Mouse (Mus musculus) limb, embryonic 14.5 days (tissue): Measurements from ENCODE around the gene Poc1a. TPM values are rescaled to one million over a fixed set of nuclear protein-coding genes. Genes with fewer than 3 reads are reported as not detected.
A peak's percentile ranks its signal among the peaks of the same experiment; 100 is the strongest.

Experiments used
- ATAC-seq: fragments of 200-750 bp; cut with Nextera tagmentation; 2 replicates; pipeline ENCODE4 v1.8.0; 2017; ENCODE audit warnings: low read depth, moderate number of reproducible peaks, moderate TSS enrichment; ENCODE audit not compliant: low FRiP score
- DNase-seq: peaks from one replicate; pipeline ENCODE4 v3.0.0-alpha.2; 2015; ENCODE audit warnings: low spot score
- H3K27ac ChIP-seq: fragments of 300-500 bp; sonication (generic); replicated peaks from 2 replicates; pipeline ENCODE4 v1.5.1; 2014; ENCODE audit warnings: low read depth, mild to moderate bottlenecking, low read length, moderate library complexity, mixed read lengths
- H3K27me3 ChIP-seq: fragments of 300-500 bp; sonication (generic); 2 replicates; pipeline ENCODE4 v1.6.1; 2014; ENCODE audit warnings: low read length, mixed read lengths; ENCODE audit not compliant: control insufficient read depth, insufficient read depth
- H3K36me3 ChIP-seq: fragments of 300-500 bp; sonication (generic); 2 replicates; pipeline ENCODE4 v1.6.1; 2014; ENCODE audit warnings: mild to moderate bottlenecking, low read length, moderate library complexity, mixed read lengths; ENCODE audit not compliant: control insufficient read depth, insufficient read depth
- H3K4me1 ChIP-seq: fragments of 300-500 bp; sonication (generic); 2 replicates; pipeline ENCODE4 v1.6.1; 2014; ENCODE audit warnings: antibody characterized with exemption, low read length, mixed read lengths; ENCODE audit not compliant: control insufficient read depth, insufficient read depth
- H3K4me2 ChIP-seq: fragments of 300-500 bp; sonication (generic); replicated peaks from 2 replicates; pipeline ENCODE4 v1.6.1; 2014; ENCODE audit warnings: low read depth, mild to moderate bottlenecking, low read length, moderate library complexity; ENCODE audit not compliant: severe bottlenecking
- H3K4me3 ChIP-seq: fragments of 300-500 bp; sonication (generic); replicated peaks from 2 replicates; pipeline ENCODE4 v1.5.1; 2014; ENCODE audit warnings: low read length
- H3K9ac ChIP-seq: fragments of 300-500 bp; sonication (generic); 2 replicates; pipeline ENCODE4 v1.6.1; 2014; ENCODE audit warnings: mild to moderate bottlenecking, low read depth, low read length, moderate library complexity; ENCODE audit not compliant: severe bottlenecking
- H3K9me3 ChIP-seq: fragments of 300-500 bp; sonication (generic); 2 replicates; pipeline ENCODE4 v1.6.1; 2016; ENCODE audit warnings: low read length; ENCODE audit not compliant: control insufficient read depth
- POLR2A ChIP-seq: fragments of 200-500 bp; IDR thresholded peaks from 2 replicates; pipeline ENCODE4 v1.8.0; 2012; ENCODE audit warnings: inconsistent platforms, mild to moderate bottlenecking, moderate library complexity, borderline replicate concordance; ENCODE audit not compliant: insufficient read depth, insufficient read length; ENCODE audit errors: extremely low read depth
- WGBS: fragments of 180-500 bp; shearing (Covaris S2); extraction: QIAGEN DNeasy Blood & Tissue Kit; methylation state at CpG from one replicate; pipeline ENCODE4 v1.1.7; 2014; 5-methylcytosine and 5-hydroxymethylcytosine counted together
- polyA plus RNA-seq, 2 experiments: library from polyadenylated mRNA; depleted of rRNA in 1 of 2; stranded (reverse) in 1 of 2; unstranded in 1 of 2; fragments of >200 nt; fragmentation: Nextera tagmentation in 1 of 2; extraction: Ambion mirVana in 1 of 2; gene quantifications; 2 replicates each; pipeline versions ENCODE4 v1.2.1 to v1.2.3; 2012 to 2014

Poc1a gene
- polyA plus RNA-seq, 2 experiments = 20.1 to 20.2 TPM

DNA sequence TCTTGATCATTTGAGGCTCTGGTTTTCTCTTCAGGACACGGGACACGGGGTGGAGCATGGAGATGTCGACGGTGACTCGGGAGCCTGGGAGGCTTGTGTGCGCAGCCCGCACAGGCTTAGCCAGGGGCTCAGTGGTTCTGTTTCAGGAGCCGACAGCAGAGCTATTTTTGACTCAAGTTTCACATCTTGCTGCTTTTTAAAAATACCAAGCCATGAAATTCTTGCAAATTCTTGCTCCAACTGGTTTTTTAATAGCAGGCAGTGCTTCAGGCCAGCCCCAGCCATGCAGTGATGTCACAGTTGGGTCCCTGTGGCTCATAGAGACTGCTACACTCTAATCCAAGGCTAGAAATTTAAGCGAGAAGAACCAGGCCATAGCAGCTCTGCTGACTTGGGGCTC is 56.8 kb downstream of the Poc1a start:
- Histone ChIP-seq H3K36me3 (no peaks in the 10 kb centered on the region), H3K27ac (peak overlapping the region; percentile 93), H3K4me2 (no peak overlapping the region), H3K4me3 (no peak overlapping the region), H3K9ac (peak overlapping the region; percentile 34; the same call in 1 of the 2 replicates), H3K27me3 (no peaks in the 10 kb centered on the region), H3K4me1 (peaks cover 58% of the 10 kb centered on the region), H3K9me3 (no peaks in the 10 kb centered on the region)
- DNase-seq (peak; percentile 74), ATAC-seq (peak; percentile 64)
- TF ChIP-seq POLR2A = no peak
- 22% methylated on average over 9 of the region's 9 CpGs for WGBS

DNA sequence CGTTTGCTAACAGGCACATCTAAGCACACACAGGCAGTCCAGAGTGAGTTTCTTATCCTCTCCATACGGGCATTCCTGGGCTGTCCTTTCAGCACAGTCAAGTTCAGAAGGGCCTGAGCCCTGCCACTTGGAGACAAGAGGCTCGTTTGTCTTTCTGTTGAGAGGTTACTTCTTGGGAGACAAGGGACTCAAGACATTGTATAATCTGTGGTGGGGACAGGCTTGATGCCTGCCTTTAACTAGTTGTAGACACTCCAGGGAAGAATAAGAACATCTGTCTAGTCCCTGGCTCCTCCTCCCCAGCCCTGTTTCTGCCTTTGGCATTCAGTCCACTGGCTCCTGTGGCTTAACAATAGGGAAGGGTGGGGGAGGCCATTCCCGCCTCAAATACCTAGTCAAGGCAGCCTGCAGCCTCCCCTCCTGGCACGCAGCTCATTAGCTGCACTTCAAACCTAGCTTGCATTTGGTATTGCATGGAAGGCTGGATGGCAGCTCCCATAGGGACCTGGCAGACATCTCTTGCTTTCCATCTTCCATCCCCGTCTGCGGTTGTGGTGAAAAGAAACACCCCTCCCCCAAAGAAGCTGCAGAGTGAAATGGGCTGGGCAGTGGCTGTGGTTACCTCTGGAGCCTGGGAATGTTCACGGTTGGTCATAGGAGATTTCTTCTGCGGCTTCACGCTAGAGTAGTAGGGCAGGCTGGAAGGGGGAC is 57.8 kb downstream of the Poc1a start:
- Histone ChIP-seq H3K9ac (peak overlapping the region; percentile 31), H3K36me3 (no peaks in the 10 kb centered on the region), H3K9me3 (no peaks in the 10 kb centered on the region), H3K27me3 (no peaks in the 10 kb centered on the region), H3K4me3 (no peak overlapping the region), H3K27ac (peak overlapping the region; percentile 93), H3K4me1 (peaks cover 58% of the 10 kb centered on the region), H3K4me2 (0 out of 2 replicates have a peak overlapping the region, but pooled peaks have one; percentile 2)
- no peak for TF ChIP-seq POLR2A
- peak; percentile 62 for DNase-seq
- 12% methylated on average over 10 of the region's 10 CpGs for WGBS
- ATAC-seq = peak; percentile 24

DNA sequence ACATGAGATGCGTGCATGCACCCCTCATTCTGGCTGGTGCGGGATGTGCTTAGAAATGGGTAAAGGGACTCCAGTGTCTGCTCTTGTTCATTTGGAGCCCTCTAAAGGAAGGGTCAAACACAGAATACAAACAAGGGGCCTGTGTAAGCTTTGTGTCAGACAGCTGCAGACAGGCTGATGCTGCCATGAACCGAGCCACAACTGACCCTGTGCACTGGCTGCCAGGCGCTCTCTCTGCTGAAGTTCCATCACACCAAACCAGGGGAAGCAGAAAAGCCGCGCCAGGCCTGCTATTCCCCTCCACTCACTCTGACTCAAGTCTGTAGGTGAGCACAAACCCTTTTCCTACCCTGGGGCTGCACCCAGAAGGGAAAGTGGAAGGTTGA is 58.3 kb downstream of the Poc1a start:
- H3K9me3 ChIP-seq = no peaks in the 10 kb centered on the region
- H3K9ac ChIP-seq = peak overlapping the region; percentile 2; the same call in 1 of the 2 replicates
- ATAC-seq (0 out of 2 replicates have a peak, but pooled peaks have one; percentile 2), DNase-seq (no peak)
- H3K27me3 ChIP-seq = no peaks in the 10 kb centered on the region
- H3K4me2 ChIP-seq = 0 out of 2 replicates have a peak overlapping the region, but pooled peaks have one; percentile 2
- peaks cover 58% of the 10 kb centered on the region for H3K4me1 ChIP-seq
- WGBS = 56% methylated on average over 6 of the region's 6 CpGs
- no peak overlapping the region for H3K4me3 ChIP-seq
- peak overlapping the region; percentile 93 for H3K27ac ChIP-seq
- TF ChIP-seq POLR2A = no peak
- no peaks in the 10 kb centered on the region for H3K36me3 ChIP-seq

DNA sequence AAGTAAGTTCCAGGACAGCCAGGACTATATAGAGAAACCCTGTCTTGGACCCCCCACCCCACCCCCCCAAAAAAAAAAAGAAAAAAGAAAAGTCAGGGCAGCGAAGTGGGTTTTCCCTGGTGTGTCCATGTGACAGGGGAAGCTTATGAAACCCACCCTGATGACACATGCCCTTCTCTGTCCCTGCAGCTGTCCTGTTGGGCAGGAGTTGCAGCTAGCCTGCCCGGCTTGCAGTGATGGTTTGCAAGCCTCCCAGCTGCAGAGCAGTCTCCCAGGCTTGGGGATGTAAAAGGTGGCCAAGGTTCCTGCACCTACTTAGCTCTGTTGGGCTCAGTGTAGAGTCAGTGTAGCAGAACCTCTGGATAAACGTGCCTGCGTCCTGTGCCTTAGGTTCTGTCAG is 58.9 kb downstream of the Poc1a start:
- no peak overlapping the region for H3K4me2 ChIP-seq
- DNase-seq = no peak
- no peaks in the 10 kb centered on the region for H3K36me3 ChIP-seq
- WGBS = 61% methylated on average over 4 of the region's 4 CpGs
- no peak overlapping the region for H3K4me3 ChIP-seq
- no peak for ATAC-seq
- TF ChIP-seq POLR2A = no peak
- no peak overlapping the region for H3K9ac ChIP-seq
- H3K27ac ChIP-seq = peak overlapping the region; percentile 93
- no peaks in the 10 kb centered on the region for H3K27me3 ChIP-seq
- H3K4me1 ChIP-seq = peaks cover 61% of the 10 kb centered on the region
- H3K9me3 ChIP-seq = no peaks in the 10 kb centered on the region

DNA sequence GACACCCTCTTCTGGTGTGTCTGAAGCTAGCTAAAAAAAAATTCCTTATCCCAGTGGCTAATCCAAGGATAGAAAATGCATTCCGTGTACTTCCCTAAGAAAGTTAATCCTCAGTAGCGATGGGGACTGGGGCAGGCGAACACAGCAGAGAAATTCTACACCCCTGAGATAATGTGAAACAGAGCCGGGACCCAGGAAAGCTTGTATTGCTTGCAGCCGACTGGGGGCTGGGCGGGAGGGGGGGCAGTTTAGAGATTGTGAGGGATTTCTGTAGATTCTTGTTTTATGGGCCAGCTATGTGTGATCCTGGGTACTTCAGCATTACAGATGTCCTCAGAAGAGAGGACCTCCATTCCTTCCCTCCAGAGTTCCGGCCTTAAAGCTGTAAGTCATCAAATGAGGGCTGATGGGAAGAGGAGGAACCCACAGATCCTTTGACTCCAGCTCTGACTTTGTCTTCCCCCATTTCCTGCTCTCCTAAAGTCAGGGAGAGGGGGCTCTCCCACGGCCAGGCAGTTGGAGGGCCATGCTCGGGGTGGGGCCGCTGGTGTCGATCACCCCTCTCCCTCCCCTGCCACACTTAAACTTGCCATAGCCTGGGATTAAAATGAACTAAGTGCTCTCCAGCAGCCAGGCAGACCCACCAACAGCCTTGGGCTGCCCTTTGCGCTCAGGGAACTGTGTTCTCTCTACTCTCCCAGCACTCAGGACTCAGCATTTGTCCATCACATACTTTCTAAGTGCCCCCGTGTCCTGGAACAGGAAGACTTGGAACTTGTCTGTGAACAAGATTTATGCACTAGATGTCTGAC is 59.8 kb downstream of the Poc1a start:
- DNase-seq = peak; percentile 59
- peak overlapping the region; percentile 21; the same call in 1 of the 2 replicates for H3K9ac ChIP-seq
- H3K36me3 ChIP-seq = no peaks in the 10 kb centered on the region
- TF ChIP-seq POLR2A = no peak
- peak overlapping the region; percentile 93 for H3K27ac ChIP-seq
- peak; percentile 60; the same call in 1 of the 2 replicates for ATAC-seq
- no peak overlapping the region; the same call in 1 of the 2 replicates for H3K4me2 ChIP-seq
- H3K9me3 ChIP-seq = no peaks in the 10 kb centered on the region
- H3K27me3 ChIP-seq = no peaks in the 10 kb centered on the region
- 18% methylated on average over 13 of the region's 13 CpGs for WGBS
- H3K4me3 ChIP-seq = no peak overlapping the region
- H3K4me1 ChIP-seq = peaks cover 71% of the 10 kb centered on the region
